Mouse (Mus musculus): ENCODE measurements around the gene Fam110c. TPM values are rescaled to one million over a fixed set of nuclear protein-coding genes. Genes with fewer than 3 reads are reported as not detected.

Gene Fam110c
- polyA plus RNA-seq, 1 experiment = 1.7 TPM

- TF ChIP-seq POLR2A (IDR thresholded peaks at IDR 0.05; ENCODE audit: low read depth, low read length) (no peak), CTCF (IDR thresholded peaks at IDR 0.05; ENCODE audit: borderline replicate concordance, insufficient read depth, low read length) (no peak)
- peak overlapping the region; percentile 14; the same call in 1 of the 2 replicates for H3K4me3 ChIP-seq (ENCODE audit: insufficient read depth, low read length)
- H3K4me1 ChIP-seq (ENCODE audit: control insufficient read depth, insufficient read depth, low read length) = no peaks in the 10 kb centered on the region
- no peak overlapping the region for H3K27ac ChIP-seq (ENCODE audit: insufficient read depth, low read length)
Measured at GRCm38 (mm10) chr12:31077020-31077419, 3.4 kb downstream of the Fam110c start.

GRCm38 (mm10) chr12:31078030-31078429 lies 4.4 kb downstream of the Fam110c start:
- TF ChIP-seq POLR2A (IDR thresholded peaks at IDR 0.05; ENCODE audit: low read depth, low read length) (no peak), CTCF (IDR thresholded peaks at IDR 0.05; ENCODE audit: borderline replicate concordance, insufficient read depth, low read length) (no peak)
- Histone ChIP-seq H3K4me3 (ENCODE audit: insufficient read depth, low read length) (no peak overlapping the region), H3K4me1 (ENCODE audit: control insufficient read depth, insufficient read depth, low read length) (no peaks in the 10 kb centered on the region), H3K27ac (ENCODE audit: insufficient read depth, low read length) (no peak overlapping the region)

- TF ChIP-seq CTCF (IDR thresholded peaks at IDR 0.05; ENCODE audit: borderline replicate concordance, insufficient read depth, low read length) (no peak), POLR2A (IDR thresholded peaks at IDR 0.05; ENCODE audit: low read depth, low read length) (no peak)
- no peak overlapping the region for H3K4me3 ChIP-seq (ENCODE audit: insufficient read depth, low read length)
- H3K27ac ChIP-seq (ENCODE audit: insufficient read depth, low read length) = no peak overlapping the region
- H3K4me1 ChIP-seq (ENCODE audit: control insufficient read depth, insufficient read depth, low read length) = no peaks in the 10 kb centered on the region
Measured at GRCm38 (mm10) chr12:31080352-31080751, 6.7 kb downstream of the Fam110c start.

GRCm38 (mm10) chr12:31080890-31081554 lies 7.4 kb downstream of the Fam110c start:
- Histone ChIP-seq H3K4me3 (ENCODE audit: insufficient read depth, low read length) (no peak overlapping the region), H3K27ac (ENCODE audit: insufficient read depth, low read length) (no peak overlapping the region), H3K4me1 (ENCODE audit: control insufficient read depth, insufficient read depth, low read length) (no peaks in the 10 kb centered on the region)
- TF ChIP-seq CTCF (IDR thresholded peaks at IDR 0.05; ENCODE audit: borderline replicate concordance, insufficient read depth, low read length) (no peak), POLR2A (IDR thresholded peaks at IDR 0.05; ENCODE audit: low read depth, low read length) (no peak)

- Histone ChIP-seq H3K4me1 (ENCODE audit: control insufficient read depth, insufficient read depth, low read length) (no peaks in the 10 kb centered on the region), H3K4me3 (ENCODE audit: insufficient read depth, low read length) (no peak overlapping the region), H3K27ac (ENCODE audit: insufficient read depth, low read length) (no peak overlapping the region)
- TF ChIP-seq POLR2A (IDR thresholded peaks at IDR 0.05; ENCODE audit: low read depth, low read length) (no peak), CTCF (IDR thresholded peaks at IDR 0.05; ENCODE audit: borderline replicate concordance, insufficient read depth, low read length) (no peak)
Measured at GRCm38 (mm10) chr12:31083007-31083406, 9.3 kb downstream of the Fam110c start.

GRCm38 (mm10) chr12:31083407-31083806 lies 9.7 kb downstream of the Fam110c start:
- Histone ChIP-seq H3K4me1 (ENCODE audit: control insufficient read depth, insufficient read depth, low read length) (no peaks in the 10 kb centered on the region), H3K4me3 (ENCODE audit: insufficient read depth, low read length) (no peak overlapping the region), H3K27ac (ENCODE audit: insufficient read depth, low read length) (no peak overlapping the region)
- no peak for TF ChIP-seq POLR2A (IDR thresholded peaks at IDR 0.05; ENCODE audit: low read depth, low read length)
- TF ChIP-seq CTCF (IDR thresholded peaks at IDR 0.05; ENCODE audit: borderline replicate concordance, insufficient read depth, low read length) = no peak

- TF ChIP-seq POLR2A (IDR thresholded peaks at IDR 0.05; ENCODE audit: low read depth, low read length) = no peak
- no peak for TF ChIP-seq CTCF (IDR thresholded peaks at IDR 0.05; ENCODE audit: borderline replicate concordance, insufficient read depth, low read length)
- Histone ChIP-seq H3K27ac (ENCODE audit: insufficient read depth, low read length) (no peak overlapping the region), H3K4me1 (ENCODE audit: control insufficient read depth, insufficient read depth, low read length) (no peaks in the 10 kb centered on the region), H3K4me3 (ENCODE audit: insufficient read depth, low read length) (no peak overlapping the region)
Measured at GRCm38 (mm10) chr12:31087060-31087459, 13.4 kb downstream of the Fam110c start.

- no peak for TF ChIP-seq CTCF (IDR thresholded peaks at IDR 0.05; ENCODE audit: borderline replicate concordance, insufficient read depth, low read length)
Measured at GRCm38 (mm10) chr12:31090401-31090800, 16.7 kb downstream of the Fam110c start.

GRCm38 (mm10) chr12:31090882-31091640 lies 17.4 kb downstream of the Fam110c start:
- TF ChIP-seq POLR2A (IDR thresholded peaks at IDR 0.05; ENCODE audit: low read depth, low read length) = no peak
- TF ChIP-seq CTCF (IDR thresholded peaks at IDR 0.05; ENCODE audit: borderline replicate concordance, insufficient read depth, low read length) = no peak
- Histone ChIP-seq H3K4me1 (ENCODE audit: control insufficient read depth, insufficient read depth, low read length) (no peaks in the 10 kb centered on the region), H3K27ac (ENCODE audit: insufficient read depth, low read length) (no peak overlapping the region), H3K4me3 (ENCODE audit: insufficient read depth, low read length) (no peak overlapping the region)

More at GRCm38 (mm10) chr12:31090401-31090800, 16.7 kb downstream of the Fam110c start:
- no peak overlapping the region for H3K27ac ChIP-seq (ENCODE audit: insufficient read depth, low read length)
- H3K4me1 ChIP-seq (ENCODE audit: control insufficient read depth, insufficient read depth, low read length) = no peaks in the 10 kb centered on the region
- no peak overlapping the region for H3K4me3 ChIP-seq (ENCODE audit: insufficient read depth, low read length)

- TF ChIP-seq POLR2A (IDR thresholded peaks at IDR 0.05; ENCODE audit: low read depth, low read length) (no peak), CTCF (IDR thresholded peaks at IDR 0.05; ENCODE audit: borderline replicate concordance, insufficient read depth, low read length) (no peak)
- Histone ChIP-seq H3K4me3 (ENCODE audit: insufficient read depth, low read length) (no peak overlapping the region), H3K4me1 (ENCODE audit: control insufficient read depth, insufficient read depth, low read length) (no peaks in the 10 kb centered on the region), H3K27ac (ENCODE audit: insufficient read depth, low read length) (no peak overlapping the region)
Measured at GRCm38 (mm10) chr12:31092481-31092880, 18.8 kb downstream of the Fam110c start.
